Mouse (Mus musculus) retina, postnatal 7 days (tissue): Measurements from ENCODE around the gene Ggnbp2.
"Not testable (repeated sequence)": the region's sequence is repeated elsewhere in the genome, so short reads cannot be mapped to it uniquely, and the experiment has no call there.

Experiments used
- DNase-seq: peaks from one replicate; pipeline ENCODE4 v3.0.0-alpha.2; 2012; ENCODE audit warnings: low read depth, low spot score

Ggnbp2 gene

GRCm38 (mm10) chr11:84879772-84880464 is 9.3 kb upstream of the Ggnbp2 start, which contains the start of the genes Myo19 and Pigw:
Gene Myo19, plus strand, starts transcription at chr11:84880148.
Gene Pigw, minus strand, starts transcription at chr11:84880285.
- DNase-seq: no peak

DNA sequence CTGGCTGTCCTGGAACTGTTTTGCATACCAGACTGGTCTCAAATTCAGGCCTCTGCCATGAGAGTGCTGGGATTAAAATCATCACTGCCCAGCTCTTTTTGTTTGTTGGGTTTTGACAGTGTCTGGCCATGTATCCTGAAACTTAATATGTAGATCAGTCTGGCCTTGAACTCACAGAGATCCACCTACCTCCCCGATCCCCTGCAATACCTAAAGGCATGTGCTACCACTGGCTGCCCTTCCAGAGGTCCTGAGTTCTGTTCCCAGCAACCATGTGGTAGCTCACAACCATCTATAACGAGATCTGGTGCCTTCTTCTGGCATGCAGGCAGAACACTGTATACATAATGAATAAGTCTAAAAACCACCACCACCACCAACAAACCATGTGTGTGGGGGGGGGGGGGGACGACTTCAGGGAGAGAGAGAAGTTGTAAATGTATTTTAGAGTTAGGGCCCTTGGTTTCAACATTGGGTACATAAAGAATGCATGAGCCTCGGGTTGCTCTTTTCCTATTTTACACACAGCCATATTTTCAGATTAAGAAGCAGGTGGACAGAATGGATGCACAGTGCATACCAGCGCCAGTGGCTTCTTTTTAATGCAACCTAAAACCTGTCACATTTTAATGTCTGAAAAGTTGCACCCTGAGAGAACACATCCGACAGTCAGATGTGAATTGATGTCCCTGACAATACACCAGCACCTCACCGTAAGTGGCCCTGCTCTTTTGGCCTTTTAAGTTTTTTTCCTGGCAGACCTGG is 8.6 kb upstream of the Ggnbp2 start:
- DNase-seq: no peak

DNA sequence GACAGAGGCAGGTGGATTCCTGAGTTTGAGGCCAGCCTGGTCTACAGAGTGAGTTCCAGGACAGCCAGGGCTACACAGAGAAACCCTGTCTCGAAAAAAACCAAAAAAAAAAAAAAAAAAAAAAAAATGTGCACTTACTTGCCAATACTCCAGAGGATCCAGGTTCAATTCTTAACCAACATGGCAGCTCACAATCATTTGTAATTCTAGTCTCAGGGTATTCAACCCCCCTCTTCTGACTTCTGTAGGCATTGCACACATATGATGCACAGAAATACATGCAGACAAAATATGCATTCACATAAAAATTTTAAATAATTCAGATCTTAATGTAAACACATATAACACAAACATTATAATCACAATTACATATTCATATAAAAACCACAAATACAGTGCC is 5.4 kb upstream of the Ggnbp2 start:
- DNase-seq: not testable (repeated sequence)

DNA sequence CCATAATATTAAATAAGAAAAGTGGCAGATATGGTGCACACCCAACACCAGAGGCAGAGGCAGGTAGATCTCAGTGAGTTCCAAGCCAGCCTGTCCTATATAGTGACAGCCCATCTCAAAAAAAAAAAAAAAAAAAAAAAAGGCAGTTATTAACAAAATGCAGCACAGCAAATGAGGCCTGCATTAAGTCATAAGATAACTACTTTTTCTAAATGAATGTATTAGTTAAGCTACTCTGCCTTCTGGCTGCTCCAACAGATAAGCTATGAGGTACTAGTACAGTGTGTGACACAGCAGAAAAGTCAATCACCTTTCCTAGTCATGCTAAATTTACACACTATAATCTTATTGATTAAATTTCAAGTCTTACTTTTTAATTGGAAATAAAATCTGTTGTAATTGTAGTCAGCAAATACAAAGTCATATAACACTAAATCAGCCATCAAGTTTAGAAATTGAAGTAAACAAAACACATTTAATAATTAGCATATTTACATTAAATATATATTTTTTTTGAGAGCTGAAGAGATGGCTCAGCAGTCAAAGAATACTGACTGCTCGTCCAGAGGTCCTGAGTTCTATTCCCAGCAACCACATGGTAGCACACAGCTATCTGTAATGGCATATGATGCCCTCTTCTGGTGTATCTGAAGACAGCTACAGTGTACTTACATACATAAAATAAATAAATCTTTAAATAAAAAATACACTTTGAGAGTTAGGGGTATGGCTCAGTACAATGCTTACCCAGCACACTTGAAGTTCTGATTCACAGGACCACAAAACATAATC is 2.6 kb upstream of the Ggnbp2 start:
- no peak for DNase-seq

GRCm38 (mm10) chr11:84871548-84872069 is 992 bp upstream of the Ggnbp2 start:
- DNase-seq: no peak

GRCm38 (mm10) chr11:84871046-84871445 is 429 bp upstream of the Ggnbp2 start:
- no peak for DNase-seq

- peak; percentile 98 for DNase-seq
Observed at GRCm38 (mm10) chr11:84869537-84870232, 932 bp downstream of the Ggnbp2 start.

GRCm38 (mm10) chr11:84868786-84869259 is 1.8 kb downstream of the Ggnbp2 start:
- DNase-seq: no peak

- DNase-seq: no peak
Observed at GRCm38 (mm10) chr11:84867586-84867985, 3.0 kb downstream of the Ggnbp2 start.

DNA sequence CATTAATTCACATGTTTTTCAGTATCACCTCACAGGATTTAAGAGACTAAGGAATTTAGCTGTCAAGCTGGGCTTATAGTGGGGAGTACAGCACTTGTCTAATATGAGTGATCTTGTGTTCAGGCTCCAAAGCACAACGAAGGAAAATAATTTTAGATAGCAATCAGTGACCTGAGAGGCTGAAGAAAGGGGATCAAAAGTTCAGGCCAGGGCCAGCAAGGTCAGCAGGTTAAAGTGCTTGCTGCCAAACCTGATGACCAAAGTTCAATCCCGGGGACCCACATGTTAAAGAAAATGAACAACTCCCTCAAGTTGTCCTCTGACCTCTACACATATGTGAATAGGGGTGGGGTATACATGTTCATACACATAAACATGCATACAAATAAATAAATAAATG is 5.3 kb downstream of the Ggnbp2 start:
- DNase-seq: no peak

GRCm38 (mm10) chr11:84855285-84855684 is 15.3 kb downstream of the Ggnbp2 start:
- DNase-seq: no peak

DNA sequence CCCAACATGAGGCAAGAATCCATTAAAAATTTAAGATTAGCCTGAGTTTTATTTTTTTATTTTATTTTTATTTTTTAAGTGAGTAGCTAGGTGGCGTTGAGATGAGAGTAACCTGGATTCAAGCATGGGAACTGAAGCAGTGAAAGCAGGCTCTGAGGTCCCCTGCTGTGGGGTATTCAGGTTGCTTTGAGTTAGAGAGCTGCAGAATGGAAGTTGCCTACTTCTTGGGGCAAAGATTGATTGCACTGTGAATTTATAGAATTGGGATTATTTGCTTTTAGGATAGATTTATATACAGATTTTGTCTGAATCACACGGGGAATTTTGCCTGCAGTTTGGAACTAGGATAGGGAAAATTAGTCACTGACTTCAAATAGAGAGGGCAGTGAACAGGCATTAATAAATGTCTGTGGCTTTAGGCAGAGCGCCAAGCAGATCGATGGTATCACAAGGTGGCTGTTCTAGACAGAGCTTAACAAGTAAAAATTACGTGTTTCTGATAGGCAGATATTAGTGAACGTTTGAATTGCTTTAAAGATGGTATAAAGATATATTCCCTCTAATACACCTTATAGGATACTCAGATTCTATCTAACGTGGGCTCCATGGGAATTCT is 23.0 kb downstream of the Ggnbp2 start:
- no peak for DNase-seq

DNA sequence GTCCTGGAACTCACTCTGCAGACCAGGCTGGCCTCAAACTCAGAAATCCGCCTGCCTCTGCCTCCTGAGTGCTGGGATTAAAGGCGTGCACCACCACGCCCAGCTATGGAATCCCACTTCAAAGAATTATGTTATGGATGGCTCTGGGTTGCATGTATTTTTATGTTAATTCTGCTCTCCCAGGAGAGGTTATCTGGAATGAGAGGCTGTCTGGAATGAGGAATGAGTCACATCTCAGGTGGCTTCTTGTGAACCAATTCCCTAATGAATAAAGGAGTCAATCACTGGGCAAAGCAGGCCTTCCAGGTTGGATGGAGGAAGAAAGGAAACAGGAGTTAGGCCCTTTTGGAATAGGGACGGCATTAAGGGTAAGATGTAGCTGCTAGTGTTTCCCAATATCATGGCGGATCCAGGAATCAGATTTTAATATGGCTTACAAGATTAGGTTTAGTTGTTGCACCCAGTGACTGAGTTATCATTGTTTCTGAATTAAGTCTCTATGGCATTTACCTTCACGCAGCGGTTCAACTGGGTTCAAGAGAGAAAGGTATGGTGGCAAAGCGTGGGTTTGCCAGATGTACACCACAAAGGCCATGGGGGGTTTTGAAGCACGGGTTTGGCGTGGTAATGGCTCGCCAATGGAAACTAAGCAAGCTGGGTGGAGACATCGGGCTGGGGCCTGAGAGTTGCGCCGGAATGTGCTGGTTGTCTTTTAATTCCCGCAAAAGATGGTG is 23.7 kb downstream of the Ggnbp2 start:
- no peak for DNase-seq

DNA sequence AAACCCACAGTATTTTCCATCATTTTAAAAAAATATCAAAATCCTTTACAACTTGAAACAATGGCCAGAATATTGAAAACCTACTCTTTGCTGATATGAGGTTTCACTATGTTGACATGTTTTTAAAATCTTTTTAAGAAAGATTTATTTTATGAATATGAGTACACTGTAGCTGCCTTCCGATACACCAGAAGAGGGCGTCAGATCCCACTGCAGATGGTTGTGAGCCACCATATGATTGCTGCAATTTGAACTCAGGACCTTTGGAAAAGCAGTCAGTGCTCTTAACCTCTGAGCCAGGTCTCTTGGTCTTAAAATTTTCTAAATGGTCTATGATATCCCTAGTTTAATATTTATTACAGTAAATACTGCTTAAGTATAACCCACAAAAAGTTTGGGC is 31.3 kb downstream of the Ggnbp2 start:
- no peak for DNase-seq

DNA sequence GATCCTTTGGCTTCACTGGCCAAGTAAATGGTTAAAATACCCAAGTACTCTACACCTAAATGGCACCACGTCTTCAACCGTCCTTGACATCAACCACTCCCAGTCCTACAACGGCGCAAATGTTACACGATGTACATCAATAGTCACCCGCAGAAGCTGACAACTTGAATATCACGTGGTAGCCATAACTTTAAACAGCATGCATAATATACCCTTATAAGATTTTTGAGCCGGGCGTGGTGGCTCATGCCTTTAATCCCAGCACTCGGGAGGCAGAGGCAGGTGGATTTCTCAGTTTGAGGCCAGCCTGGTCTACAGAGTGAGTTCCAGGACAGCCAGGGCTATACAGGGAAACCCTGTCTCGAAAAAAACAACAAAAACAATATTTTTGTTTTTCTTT is 41.1 kb downstream of the Ggnbp2 start:
- DNase-seq: not testable (repeated sequence)

- peak; percentile 61 for DNase-seq
Observed at GRCm38 (mm10) chr11:84828516-84829399, 41.9 kb downstream of the Ggnbp2 start, which contains the start of gene Dhrs11. Gene Dhrs11, minus strand, starts transcription at chr11:84828994.

GRCm38 (mm10) chr11:84827901-84828503 is 42.6 kb downstream of the Ggnbp2 start:
- DNase-seq: no peak

- DNase-seq: no peak
Observed at GRCm38 (mm10) chr11:84827492-84827891, 43.1 kb downstream of the Ggnbp2 start.

GRCm38 (mm10) chr11:84826185-84826584 is 44.4 kb downstream of the Ggnbp2 start:
- no peak for DNase-seq
